Mouse (Mus musculus) heart, embryonic 16.5 days (tissue): ENCODE data around the gene Bcat1. TPM values are rescaled to one million over a fixed set of nuclear protein-coding genes. Genes with fewer than 3 reads are reported as not detected.

Source experiments
- ATAC-seq: fragments of 200-750 bp; cut with Nextera tagmentation; replicated peaks from 2 replicates; pipeline ENCODE4 v1.8.0; 2017; ENCODE audit warnings: moderate number of reproducible peaks; ENCODE audit not compliant: insufficient read depth, low FRiP score; ENCODE audit errors: extremely low read depth
- H3K27ac ChIP-seq: fragments of 300-500 bp; sonication (generic); 2 replicates; pipeline ENCODE4 v1.5.1; 2014; ENCODE audit warnings: mild to moderate bottlenecking, low read length, control low read depth, moderate library complexity
- H3K27me3 ChIP-seq: fragments of 300-500 bp; sonication (generic); 2 replicates; pipeline ENCODE4 v1.6.1; 2014; ENCODE audit warnings: low read length, mixed read lengths; ENCODE audit not compliant: control insufficient read depth, insufficient read depth
- H3K36me3 ChIP-seq: fragments of 300-500 bp; sonication (generic); 2 replicates; pipeline ENCODE4 v1.6.1; 2014; ENCODE audit not compliant: control insufficient read depth, insufficient read depth
- H3K4me1 ChIP-seq: fragments of 300-500 bp; sonication (generic); 2 replicates; pipeline ENCODE4 v1.6.1; 2014; ENCODE audit warnings: low read length, mixed read lengths; ENCODE audit not compliant: control insufficient read depth, insufficient read depth
- H3K4me2 ChIP-seq: fragments of 300-500 bp; sonication (generic); 2 replicates; pipeline ENCODE4 v1.6.1; 2014; ENCODE audit warnings: low read depth, mild to moderate bottlenecking, control low read depth, low read length
- H3K4me3 ChIP-seq: fragments of 300-500 bp; sonication (generic); 2 replicates; pipeline ENCODE4 v1.5.1; 2014; ENCODE audit warnings: mild to moderate bottlenecking, control low read depth, low read length
- H3K9ac ChIP-seq: fragments of 300-500 bp; sonication (generic); 2 replicates; pipeline ENCODE4 v1.6.1; 2014; ENCODE audit warnings: low read length, control low read depth
- H3K9me3 ChIP-seq: fragments of 300-500 bp; sonication (generic); replicated peaks from 2 replicates; pipeline ENCODE4 v1.6.1; 2016; ENCODE audit warnings: low read length; ENCODE audit not compliant: control insufficient read depth
- WGBS: fragments of 180-500 bp; shearing (Covaris S2); extraction: QIAGEN DNeasy Blood & Tissue Kit; methylation state at CpG from one replicate; pipeline ENCODE4 v1.1.7; 2014; 5-methylcytosine and 5-hydroxymethylcytosine counted together
- polyA plus RNA-seq: library from polyadenylated mRNA; unstranded; fragments of >200 nt; fragmentation: Nextera tagmentation; extraction: Ambion mirVana; gene quantifications from 2 replicates; pipeline ENCODE4 v1.2.1, GENCODE M21; 2015

The Bcat1 gene
- polyA plus RNA-seq, 1 experiment from 2014 or later, result 6.9 TPM

DNA sequence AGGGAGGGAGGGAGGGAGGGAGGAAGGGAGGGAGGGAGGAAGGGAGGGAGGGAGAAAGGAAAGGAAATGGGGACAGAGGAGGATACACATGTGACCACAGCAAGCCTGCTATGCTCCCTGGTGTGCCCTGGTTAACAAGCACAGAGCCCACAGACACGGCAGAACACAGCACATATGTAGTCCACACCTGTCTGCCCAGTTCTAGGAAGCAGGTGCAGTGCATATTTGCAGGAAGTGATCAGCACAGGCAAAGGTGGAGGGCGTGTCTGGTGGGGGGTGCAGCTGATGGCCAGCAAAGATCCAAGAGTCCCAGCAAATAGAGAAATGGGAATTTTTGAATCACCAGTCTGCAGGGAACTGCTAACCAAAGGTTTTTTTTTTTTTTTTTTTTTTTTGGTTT lies 23.3 kb downstream of the Bcat1 start:
- Histone ChIP-seq H3K9ac (no peak overlapping the region), H3K4me3 (no peak overlapping the region), H3K27ac (no peak overlapping the region), H3K4me2 (no peak overlapping the region), H3K4me1 (peaks cover 5% of the 10 kb centered on the region; the same call in 1 of the 2 replicates), H3K27me3 (peaks cover 21% of the 10 kb centered on the region), H3K36me3 (no peaks in the 10 kb centered on the region), H3K9me3 (no peaks in the 10 kb centered on the region)
- ATAC-seq, result no peak
- 77% methylated on average over 2 of the region's 2 CpGs for WGBS

- WGBS, result 36% methylated on average over 3 of the region's 3 CpGs
- Histone ChIP-seq H3K9ac (no peak overlapping the region), H3K36me3 (no peaks in the 10 kb centered on the region), H3K27me3 (peaks cover 29% of the 10 kb centered on the region), H3K9me3 (no peaks in the 10 kb centered on the region), H3K27ac (no peak overlapping the region), H3K4me2 (no peak overlapping the region), H3K4me3 (no peak overlapping the region), H3K4me1 (peaks cover 5% of the 10 kb centered on the region; the same call in 1 of the 2 replicates)
- no peak for ATAC-seq
Observed at GRCm38 (mm10) chr6:145050899-145051298, 25.1 kb downstream of the Bcat1 start.

DNA sequence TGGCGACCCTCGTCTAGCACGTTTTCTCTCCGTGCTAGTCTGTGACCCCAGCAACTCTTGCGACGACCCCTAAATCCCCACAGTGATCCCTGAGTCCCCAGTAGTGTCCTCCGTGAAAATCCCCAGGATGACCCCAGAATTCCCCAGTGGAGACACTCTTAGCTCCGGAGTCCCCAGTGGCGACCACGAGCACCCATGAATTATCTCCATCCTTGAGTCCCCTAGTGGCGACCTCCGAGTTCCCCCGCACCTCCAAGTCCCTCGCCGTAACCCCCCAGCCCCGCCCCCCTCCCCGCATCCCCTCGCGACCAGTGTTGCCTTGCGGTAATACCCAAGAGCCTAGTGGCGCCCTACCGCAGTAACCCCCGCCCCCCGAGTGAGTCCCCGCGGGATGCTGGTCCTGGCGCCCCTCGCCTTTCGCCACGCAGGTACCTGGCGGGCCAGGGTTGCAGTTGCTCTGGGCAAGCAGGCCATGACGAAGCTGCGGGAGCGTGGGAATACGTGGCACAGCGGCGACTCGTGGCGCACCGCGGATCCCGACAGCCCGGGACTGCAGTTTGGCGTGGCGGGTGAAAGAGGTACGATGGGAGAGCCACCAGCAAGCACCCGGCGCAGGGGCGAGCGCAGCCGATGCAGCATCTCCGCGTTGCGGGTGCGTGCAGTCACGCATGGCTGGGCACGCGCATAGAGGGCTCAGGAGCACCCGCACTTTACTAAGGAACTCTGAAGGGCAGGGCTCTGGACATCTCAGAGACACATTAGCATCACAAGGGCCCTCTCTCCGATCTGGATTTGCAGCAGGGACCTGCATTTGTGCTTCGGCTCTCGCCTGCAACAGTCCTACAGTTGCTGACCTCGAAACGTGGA lies 27.6 kb downstream of the Bcat1 start:
- WGBS, result 4% methylated on average over 62 of the region's 64 CpGs
- H3K9ac ChIP-seq, result peak overlapping the region; percentile 55; the same call in 1 of the 2 replicates
- no peak overlapping the region for H3K27ac ChIP-seq
- ATAC-seq, result no peak
- peaks cover 29% of the 10 kb centered on the region for H3K27me3 ChIP-seq
- H3K9me3 ChIP-seq, result no peaks in the 10 kb centered on the region
- peaks cover 5% of the 10 kb centered on the region; the same call in 1 of the 2 replicates for H3K4me1 ChIP-seq
- peak overlapping the region; percentile 99 for H3K4me2 ChIP-seq
- no peaks in the 10 kb centered on the region for H3K36me3 ChIP-seq
- H3K4me3 ChIP-seq, result peak overlapping the region; percentile 61

GRCm38 (mm10) chr6:145047445-145047857 lies 28.5 kb downstream of the Bcat1 start:
- Histone ChIP-seq H3K36me3 (no peaks in the 10 kb centered on the region), H3K27ac (no peak overlapping the region), H3K9ac (0 out of 2 replicates have a peak overlapping the region, but pooled peaks have one; percentile 55), H3K4me1 (peaks cover 5% of the 10 kb centered on the region; the same call in 1 of the 2 replicates), H3K27me3 (peaks cover 29% of the 10 kb centered on the region), H3K4me2 (peak overlapping the region; percentile 99), H3K4me3 (peak overlapping the region; percentile 61), H3K9me3 (no peaks in the 10 kb centered on the region)
- no peak for ATAC-seq
- 4% methylated on average over 15 of the region's 15 CpGs for WGBS

DNA sequence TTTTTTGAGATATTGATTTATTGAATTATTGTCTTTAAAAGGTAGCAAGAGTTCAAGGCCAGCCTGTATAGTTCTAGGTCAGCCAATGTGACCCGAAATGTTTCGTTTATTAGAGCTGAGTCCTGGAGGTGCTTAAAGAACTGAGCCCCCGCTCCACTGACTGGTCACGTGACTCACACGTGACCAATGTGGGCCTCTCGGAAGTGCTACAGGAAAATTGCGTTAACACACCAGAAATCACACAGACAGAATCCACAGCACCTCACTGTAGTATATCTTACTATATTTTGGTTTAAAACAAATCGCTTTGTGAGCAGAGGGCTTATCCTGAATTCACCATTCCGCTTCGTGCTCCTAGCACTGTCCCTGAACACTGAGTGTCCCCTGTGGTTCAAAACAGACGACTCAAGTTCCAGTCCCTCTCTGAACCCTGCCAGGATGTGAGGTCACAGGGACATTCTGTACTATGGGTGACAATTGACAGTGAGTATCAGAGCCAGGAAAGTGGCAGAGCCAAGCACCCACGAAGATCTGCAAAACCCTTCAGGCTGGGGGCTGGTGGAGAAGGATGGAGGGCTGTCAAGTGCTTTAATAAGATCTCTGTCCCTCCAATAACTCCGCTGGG lies 29.6 kb downstream of the Bcat1 start:
- no peak overlapping the region for H3K4me2 ChIP-seq
- ATAC-seq, result no peak
- WGBS, result 78% methylated on average over 13 of the region's 13 CpGs

GRCm38 (mm10) chr6:145044916-145045574 lies 30.9 kb downstream of the Bcat1 start:
- Histone ChIP-seq H3K27ac (no peak overlapping the region), H3K4me1 (peaks cover 5% of the 10 kb centered on the region; the same call in 1 of the 2 replicates), H3K27me3 (peaks cover 29% of the 10 kb centered on the region), H3K4me2 (no peak overlapping the region), H3K36me3 (no peaks in the 10 kb centered on the region), H3K9ac (no peak overlapping the region), H3K4me3 (no peak overlapping the region), H3K9me3 (no peaks in the 10 kb centered on the region)
- ATAC-seq, result no peak
- 84% methylated on average over 20 of the region's 20 CpGs for WGBS

More for the DNA sequence above, 29.6 kb downstream of the Bcat1 start:
- H3K4me3 ChIP-seq, result no peak overlapping the region
- no peaks in the 10 kb centered on the region for H3K36me3 ChIP-seq
- no peak overlapping the region for H3K9ac ChIP-seq
- peaks cover 29% of the 10 kb centered on the region for H3K27me3 ChIP-seq
- H3K27ac ChIP-seq, result no peak overlapping the region
- H3K4me1 ChIP-seq, result peaks cover 5% of the 10 kb centered on the region; the same call in 1 of the 2 replicates
- H3K9me3 ChIP-seq, result no peaks in the 10 kb centered on the region

DNA sequence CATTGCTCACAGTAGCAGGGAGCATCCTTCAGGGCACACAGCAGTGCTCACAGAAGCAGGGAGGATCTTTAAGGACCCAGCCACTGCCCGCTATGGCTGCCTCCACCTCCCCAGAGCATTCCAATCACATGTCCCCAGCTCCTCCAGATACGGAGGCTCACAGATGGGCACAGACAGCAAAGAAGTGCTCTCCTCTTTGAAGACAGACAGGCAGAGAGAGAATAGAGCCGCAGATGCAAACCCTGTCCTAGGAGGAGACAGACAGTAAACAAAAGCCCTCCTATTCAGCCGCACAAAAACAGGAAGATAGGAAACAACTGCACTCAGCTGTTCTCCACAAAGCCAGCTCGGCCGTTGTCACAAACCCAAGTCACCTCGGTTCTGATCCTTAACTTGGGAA lies 35.3 kb downstream of the Bcat1 start:
- no peak overlapping the region for H3K27ac ChIP-seq
- no peaks in the 10 kb centered on the region for H3K36me3 ChIP-seq
- H3K4me2 ChIP-seq, result no peak overlapping the region
- no peaks in the 10 kb centered on the region for H3K4me1 ChIP-seq
- ATAC-seq, result no peak
- H3K27me3 ChIP-seq, result no peaks in the 10 kb centered on the region
- H3K9me3 ChIP-seq, result no peaks in the 10 kb centered on the region
- H3K9ac ChIP-seq, result no peak overlapping the region
- WGBS, result 47% methylated on average over 7 of the region's 7 CpGs
- no peak overlapping the region for H3K4me3 ChIP-seq

GRCm38 (mm10) chr6:145037626-145038025 lies 38.4 kb downstream of the Bcat1 start:
- no peak overlapping the region for H3K9ac ChIP-seq
- H3K4me2 ChIP-seq, result no peak overlapping the region
- H3K9me3 ChIP-seq, result no peaks in the 10 kb centered on the region
- H3K36me3 ChIP-seq, result no peaks in the 10 kb centered on the region
- H3K27ac ChIP-seq, result no peak overlapping the region
- H3K4me3 ChIP-seq, result no peak overlapping the region
- H3K4me1 ChIP-seq, result no peaks in the 10 kb centered on the region
- H3K27me3 ChIP-seq, result no peaks in the 10 kb centered on the region
- 62% methylated on average over 1 of the region's 1 CpGs for WGBS
- no peak for ATAC-seq
